Mouse (Mus musculus) hindbrain, postnatal 0 days (tissue): ENCODE measurements around the gene Fdps. TPM values are rescaled to one million over a fixed set of nuclear protein-coding genes. Genes with fewer than 3 reads are reported as not detected.

Experiments used
- ATAC-seq: fragments of 200-750 bp; cut with Nextera tagmentation; 2 replicates; pipeline ENCODE4 v1.8.0; 2017; ENCODE audit warnings: mild to moderate bottlenecking, moderate TSS enrichment, moderate library complexity
- DNase-seq: peaks from one replicate; pipeline ENCODE4 v3.0.0-alpha.2; 2015; ENCODE audit warnings: low spot score
- H3K27ac ChIP-seq: fragments of 300-500 bp; sonication (generic); 2 replicates; pipeline ENCODE4 v1.5.1; 2014; ENCODE audit warnings: mild to moderate bottlenecking
- H3K27me3 ChIP-seq: fragments of 300-500 bp; sonication (generic); 2 replicates; pipeline ENCODE4 v1.6.1; 2014; ENCODE audit warnings: low read length, mixed read lengths; ENCODE audit not compliant: insufficient read depth
- H3K36me3 ChIP-seq: fragments of 300-500 bp; sonication (generic); 2 replicates; pipeline ENCODE4 v1.6.1; 2014; ENCODE audit warnings: low read length, mixed read lengths; ENCODE audit not compliant: insufficient read depth
- H3K4me1 ChIP-seq: fragments of 300-500 bp; sonication (generic); 2 replicates; pipeline ENCODE4 v1.6.1; 2014; ENCODE audit warnings: antibody characterized with exemption, low read length, mixed read lengths; ENCODE audit not compliant: insufficient read depth
- H3K4me2 ChIP-seq: fragments of 300-500 bp; sonication (generic); 2 replicates; pipeline ENCODE4 v1.6.1; 2014; ENCODE audit warnings: low read depth, mild to moderate bottlenecking, low read length, moderate library complexity, mixed read lengths
- H3K4me3 ChIP-seq: fragments of 300-500 bp; sonication (generic); 2 replicates; pipeline ENCODE4 v1.5.1; 2014; ENCODE audit warnings: low read length
- H3K9ac ChIP-seq: fragments of 300-500 bp; sonication (generic); replicated peaks from 2 replicates; pipeline ENCODE4 v1.6.1; 2014; ENCODE audit warnings: mild to moderate bottlenecking, low read length, moderate library complexity, mixed read lengths
- H3K9me3 ChIP-seq: fragments of 300-500 bp; sonication (generic); 2 replicates; pipeline ENCODE4 v1.6.1; 2016; ENCODE audit warnings: low read length, mixed read lengths
- CTCF ChIP-seq: IDR thresholded peaks from 2 replicates; pipeline ENCODE4 v1.5.1; 2016; ENCODE audit warnings: antibody characterized with exemption, control low read depth, low read depth
- WGBS: fragments of 180-500 bp; shearing (Covaris S2); extraction: QIAGEN DNeasy Blood & Tissue Kit; methylation state at CpG from one replicate; pipeline ENCODE4 v1.1.7; 2014; 5-methylcytosine and 5-hydroxymethylcytosine counted together
- polyA plus RNA-seq: library from polyadenylated mRNA; unstranded; fragments of >200 nt; fragmentation: Nextera tagmentation; extraction: Ambion mirVana; gene quantifications from 2 replicates; pipeline ENCODE4 v1.2.1, GENCODE M21; 2015
- total RNA-seq: library from RNA; depleted of rRNA; stranded (reverse); fragments of >200 nt; gene quantifications from 2 replicates; pipeline ENCODE4 v1.2.3, GENCODE M21; 2014; rRNA removed

The Fdps gene
- total RNA-seq (340 and 366 TPM in 2 replicates), polyA plus RNA-seq (310 and 341 TPM in 2 replicates)

DNA sequence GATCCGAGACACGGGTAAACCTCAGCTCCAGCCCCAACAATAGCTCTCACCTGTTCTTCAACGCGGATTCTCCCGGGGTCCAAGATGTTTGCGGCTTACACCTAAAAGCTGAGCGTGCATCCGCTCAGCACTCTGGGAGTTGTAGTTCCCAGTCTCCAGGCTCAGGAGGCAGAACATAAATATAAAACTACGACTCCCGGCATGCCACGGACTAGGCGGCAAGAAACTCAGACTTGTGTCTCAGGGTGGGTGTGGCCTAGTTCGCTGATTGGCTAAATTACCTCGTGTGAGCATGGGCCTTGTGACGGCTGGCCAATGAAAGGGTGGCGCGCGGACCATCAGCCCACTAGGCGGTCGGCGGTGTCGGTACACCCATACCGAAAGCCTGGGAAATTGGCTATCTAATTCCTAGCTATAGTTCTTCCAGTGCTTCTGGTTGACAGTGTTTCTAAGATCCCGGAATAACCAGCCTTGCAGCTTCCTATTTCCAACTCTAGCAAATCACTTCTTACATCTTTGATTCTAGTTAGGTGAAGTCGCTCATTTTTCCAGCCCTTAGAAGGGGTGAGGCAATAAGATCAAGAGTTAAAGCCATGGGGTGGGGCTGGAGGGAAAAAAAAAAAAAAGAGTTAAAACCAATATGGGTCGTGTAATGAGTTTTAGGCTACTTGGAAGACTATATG is at the start of gene Fdps:
Fdps (minus strand) TSS at position 148 of the 683 bp plus-strand sequence.
- Histone ChIP-seq H3K36me3 (peaks cover 11% of the 10 kb centered on the region; the same call in 1 of the 2 replicates), H3K4me2 (peak within 1 kb of the TSS; percentile 81), H3K27me3 (no peaks in the 10 kb centered on the region), H3K27ac (peak within 1 kb of the TSS; percentile 54), H3K9me3 (no peaks in the 10 kb centered on the region), H3K4me3 (peak within 1 kb of the TSS; percentile 66), H3K4me1 (peaks cover 5% of the 10 kb centered on the region), H3K9ac (peak within 1 kb of the TSS; percentile 58)
- peak; percentile 56 for TF ChIP-seq CTCF
- under 1% methylated on average over 26 of the region's 26 CpGs for WGBS
- ATAC-seq (peak; percentile 99), DNase-seq (peak; percentile 99)

DNA sequence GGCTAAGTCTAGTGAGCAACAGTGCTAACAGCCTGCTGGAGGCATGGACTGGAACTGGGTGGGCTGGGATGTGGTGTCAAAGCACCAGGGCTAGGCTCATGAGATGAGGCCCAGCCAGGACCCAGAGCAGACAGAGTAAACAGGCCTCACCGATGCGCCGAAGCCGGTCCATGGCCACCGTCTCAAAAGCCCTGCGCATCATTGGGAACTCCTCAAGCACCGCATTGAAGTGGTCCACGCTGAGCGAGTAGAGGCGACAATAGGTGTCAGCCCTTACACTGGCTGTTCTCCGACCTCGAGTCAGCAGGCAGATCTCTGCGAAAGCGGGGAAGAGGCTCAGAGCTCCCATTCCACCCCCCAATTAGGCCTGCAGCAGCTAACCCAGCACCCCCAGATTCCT is 46.8 kb upstream of the Fdps start:
- Histone ChIP-seq H3K4me2 (no peak overlapping the region), H3K36me3 (peaks cover 5% of the 10 kb centered on the region; the same call in 1 of the 2 replicates), H3K4me3 (no peak overlapping the region), H3K9ac (no peak overlapping the region), H3K4me1 (no peaks in the 10 kb centered on the region), H3K9me3 (no peaks in the 10 kb centered on the region), H3K27me3 (no peaks in the 10 kb centered on the region), H3K27ac (no peak overlapping the region)
- no peak for ATAC-seq
- no peak for DNase-seq
- no peak for TF ChIP-seq CTCF
- WGBS: 75% methylated on average over 14 of the region's 14 CpGs

DNA sequence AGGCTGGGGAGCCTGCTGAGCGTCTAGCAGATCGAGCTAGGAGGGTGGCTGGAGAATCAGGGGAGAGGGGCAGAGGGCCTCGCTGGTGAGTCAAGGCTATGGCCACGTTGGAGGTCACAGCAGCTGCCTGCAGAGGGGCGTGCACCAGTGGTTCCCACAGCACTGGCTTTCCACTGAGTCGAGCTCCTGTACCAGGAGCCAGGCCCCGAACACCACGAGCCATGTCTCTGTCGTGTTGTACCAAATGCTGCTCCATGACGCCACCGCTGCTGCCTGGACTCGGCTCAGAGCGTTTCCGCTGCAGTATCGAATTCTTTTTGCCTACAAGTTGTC is 46.2 kb upstream of the Fdps start:
- Histone ChIP-seq H3K36me3 (peaks cover 5% of the 10 kb centered on the region; the same call in 1 of the 2 replicates), H3K27ac (no peak overlapping the region), H3K4me1 (no peaks in the 10 kb centered on the region), H3K4me2 (no peak overlapping the region), H3K9me3 (no peaks in the 10 kb centered on the region), H3K27me3 (no peaks in the 10 kb centered on the region), H3K9ac (no peak overlapping the region), H3K4me3 (no peak overlapping the region)
- TF ChIP-seq CTCF: no peak
- DNase-seq (no peak), ATAC-seq (no peak)
- WGBS: 23% methylated on average over 15 of the region's 15 CpGs

DNA sequence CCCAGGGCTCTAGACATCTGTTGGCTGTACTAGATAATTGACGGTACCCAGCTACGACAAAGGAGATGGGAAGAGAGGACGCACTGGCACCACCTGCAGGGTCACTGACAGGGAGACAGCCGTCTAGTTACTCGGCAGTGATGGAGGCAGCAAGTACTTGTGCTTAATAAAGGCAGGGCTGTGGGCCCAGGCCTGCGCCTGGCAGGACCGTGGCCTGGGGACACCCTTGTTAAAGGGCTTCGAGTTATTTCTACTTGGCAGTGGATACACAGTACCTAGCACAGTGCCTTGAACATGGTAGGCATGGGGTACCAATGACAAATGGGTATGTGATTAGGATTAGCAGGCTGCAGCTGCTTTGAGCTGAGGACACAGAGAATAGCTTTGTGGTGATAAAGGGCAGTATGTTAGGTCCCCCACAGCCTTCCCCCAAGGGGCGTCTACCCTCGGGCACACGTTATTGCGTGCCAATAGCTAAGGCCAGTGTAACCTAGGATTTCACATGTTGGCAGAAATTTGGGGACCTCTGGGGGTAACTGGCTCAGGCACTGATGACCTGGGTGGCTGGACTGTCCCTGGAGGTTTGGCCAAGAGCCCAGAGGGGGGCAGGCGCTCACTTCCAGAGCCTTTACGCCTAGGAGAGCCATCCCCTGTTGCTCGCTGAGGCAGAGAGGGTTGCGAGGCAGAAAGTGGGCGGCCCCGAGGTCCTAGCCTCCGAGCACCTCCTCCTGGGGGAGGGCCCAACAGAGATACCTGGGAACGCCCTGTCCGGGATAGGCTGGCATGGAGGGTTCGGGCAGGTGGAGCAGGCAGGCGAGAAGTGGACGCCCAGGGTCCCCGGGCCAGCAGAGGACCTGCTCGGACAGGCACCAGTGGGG is 45.6 kb upstream of the Fdps start:
- TF ChIP-seq CTCF: peak; percentile 29
- no peak for DNase-seq
- H3K36me3 ChIP-seq: peaks cover 5% of the 10 kb centered on the region; the same call in 1 of the 2 replicates
- H3K9ac ChIP-seq: no peak overlapping the region
- WGBS: 29% methylated on average over 26 of the region's 26 CpGs
- H3K27ac ChIP-seq: no peak overlapping the region
- no peak overlapping the region for H3K4me3 ChIP-seq
- no peaks in the 10 kb centered on the region for H3K4me1 ChIP-seq
- no peaks in the 10 kb centered on the region for H3K9me3 ChIP-seq
- ATAC-seq: no peak
- H3K4me2 ChIP-seq: no peak overlapping the region
- H3K27me3 ChIP-seq: no peaks in the 10 kb centered on the region

DNA sequence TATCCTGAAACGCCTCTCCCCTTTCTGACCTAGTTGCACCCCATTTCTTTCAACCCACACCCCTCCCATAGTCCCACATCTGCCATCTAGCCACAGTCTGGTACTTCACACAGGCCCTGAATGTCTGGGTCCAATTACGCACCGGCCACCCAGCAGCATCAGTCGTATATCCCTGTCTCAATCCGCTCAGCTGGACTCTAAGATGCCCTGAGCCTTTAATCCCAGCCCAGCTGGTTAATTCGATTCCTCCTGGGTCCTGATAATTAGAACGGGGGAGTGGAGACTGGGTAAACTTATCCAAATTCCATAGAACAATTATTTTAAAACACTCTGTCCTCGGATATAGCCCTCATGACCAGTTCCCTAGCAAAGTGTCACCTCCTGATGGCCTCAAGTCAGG is 43.8 kb upstream of the Fdps start:
- 55% methylated on average over 8 of the region's 8 CpGs for WGBS
- Histone ChIP-seq H3K4me3 (no peak overlapping the region), H3K36me3 (no peaks in the 10 kb centered on the region; the same call in 1 of the 2 replicates), H3K4me1 (no peaks in the 10 kb centered on the region), H3K27ac (no peak overlapping the region), H3K27me3 (no peaks in the 10 kb centered on the region), H3K9me3 (no peaks in the 10 kb centered on the region), H3K9ac (no peak overlapping the region), H3K4me2 (no peak overlapping the region)
- ATAC-seq (no peak), DNase-seq (no peak)
- TF ChIP-seq CTCF: no peak

DNA sequence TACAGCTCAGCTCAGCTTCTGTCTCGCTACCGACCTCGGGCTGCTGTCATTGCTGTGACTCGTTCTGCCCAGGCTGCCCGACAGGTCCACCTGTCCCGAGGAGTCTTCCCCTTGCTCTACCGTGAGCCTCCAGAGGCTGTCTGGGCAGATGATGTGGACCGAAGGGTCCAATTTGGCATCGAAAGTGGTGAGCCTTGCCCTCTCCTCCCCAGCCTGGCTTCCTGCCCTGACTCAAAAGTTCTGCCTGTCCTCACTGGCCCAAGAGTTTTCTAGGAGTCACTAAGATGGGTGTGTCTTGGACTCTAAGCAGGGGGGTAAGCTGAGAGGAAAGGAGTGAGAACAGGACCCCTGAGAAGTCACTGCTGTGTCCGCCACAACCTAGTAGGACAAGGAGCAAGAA is 43.1 kb upstream of the Fdps start:
- no peak for ATAC-seq
- Histone ChIP-seq H3K4me2 (no peak overlapping the region), H3K27ac (no peak overlapping the region), H3K9ac (no peak overlapping the region), H3K27me3 (no peaks in the 10 kb centered on the region), H3K4me3 (no peak overlapping the region), H3K9me3 (no peaks in the 10 kb centered on the region), H3K36me3 (no peaks in the 10 kb centered on the region; the same call in 1 of the 2 replicates), H3K4me1 (no peaks in the 10 kb centered on the region)
- no peak for TF ChIP-seq CTCF
- WGBS: 81% methylated on average over 10 of the region's 10 CpGs
- no peak for DNase-seq
